Comparison of ENCODE assay signal across 9 mouse cellular contexts in genomic region chr2:64394619-64395294, GRCm38 (mm10).
A peak's percentile ranks its signal among the peaks of the same experiment; 100 is the strongest.
DNase-seq lines count a peak whose midpoint lies in the region; ATAC-seq and TF ChIP-seq lines count a peak whose summit lies in the region.
"Had no signal": no experiment of that assay in that cellular context is flagged by ENCODE, and none has a peak within 500 bp of the region (broad histone marks: within the 10 kb centered on the region; RNA-seq: fewer than 3 reads in every experiment).

No protein-coding gene starts in this region.

- no peaks in the 10 kb centered on the region for H3K9me3 ChIP-seq in hindbrain, embryonic 12.5 days (replicated peaks)
- H3K9me3 ChIP-seq in midbrain, embryonic 15.5 days = no peaks in the 10 kb centered on the region
- H3K9me3 ChIP-seq: heart, embryonic 13.5 days had no signal

- 16% methylated on average over 11 of the region's 11 CpGs for WGBS in hindbrain, embryonic 12.5 days
- 9% methylated on average over 11 of the region's 11 CpGs for WGBS in midbrain, embryonic 15.5 days

- no peaks in the 10 kb centered on the region for H3K36me3 ChIP-seq in hindbrain, embryonic 12.5 days
- no peaks in the 10 kb centered on the region for H3K36me3 ChIP-seq in midbrain, embryonic 15.5 days (replicated peaks)
- H3K36me3 ChIP-seq: heart, embryonic 13.5 days had no signal

- H3K4me3 ChIP-seq in hindbrain, embryonic 12.5 days = no peak overlapping the region
- no peak overlapping the region for H3K4me3 ChIP-seq in midbrain, embryonic 15.5 days
- H3K4me3 ChIP-seq: heart, embryonic 13.5 days had no signal

- H3K27ac ChIP-seq in hindbrain, embryonic 12.5 days = peak overlapping the region; percentile 72
- H3K27ac ChIP-seq in midbrain, embryonic 15.5 days = no peak overlapping the region
- H3K27ac ChIP-seq: heart, embryonic 13.5 days had no signal

- peak; percentile 90 for ATAC-seq in hindbrain, embryonic 12.5 days (ENCODE audit: low FRiP score)
- peak; percentile 86 for ATAC-seq in midbrain, embryonic 15.5 days (replicated peaks)
- no peak for ATAC-seq in granulocyte monocyte progenitor cell, adult 5-6 weeks (replicated peaks; ENCODE audit: poor library complexity, severe bottlenecking)

- no peaks in the 10 kb centered on the region for H3K27me3 ChIP-seq in hindbrain, embryonic 12.5 days
- no peaks in the 10 kb centered on the region for H3K27me3 ChIP-seq in midbrain, embryonic 15.5 days (replicated peaks)
- H3K27me3 ChIP-seq: heart, embryonic 13.5 days had no signal

- peak; percentile 91 for DNase-seq in brain, embryonic 14.5 days (ENCODE audit: low read depth)
- peak; percentile 17 for DNase-seq in embryo, embryonic 11.5 days (ENCODE audit: low read depth, low spot score)
- no peak for DNase-seq in ovary, adult 18-20 months (ENCODE audit: low spot score)
- DNase-seq in cerebellum, postnatal 10 days = no peak
- DNase-seq: cerebellum, adult 11-12 months had no signal

- H3K4me1 ChIP-seq in hindbrain, embryonic 12.5 days = peaks cover 17% of the 10 kb centered on the region
- peaks cover 6% of the 10 kb centered on the region for H3K4me1 ChIP-seq in midbrain, embryonic 15.5 days
- H3K4me1 ChIP-seq: heart, embryonic 13.5 days had no signal

- peak overlapping the region; percentile 17; the same call in 1 of the 2 replicates for H3K4me2 ChIP-seq in hindbrain, embryonic 12.5 days (replicated peaks)
- H3K4me2 ChIP-seq in midbrain, embryonic 15.5 days = no peak overlapping the region
- H3K4me2 ChIP-seq: heart, embryonic 13.5 days had no signal

- TF ChIP-seq POLR2A in brain, embryonic 14.5 days (IDR thresholded peaks at IDR 0.05; ENCODE audit: borderline replicate concordance, extremely low read depth, insufficient read depth, insufficient read length, poor library complexity, severe bottlenecking) = no peak

- TF ChIP-seq CTCF in brain, embryonic 14.5 days (IDR thresholded peaks at IDR 0.05; ENCODE audit: borderline replicate concordance, extremely low read depth, insufficient read depth, insufficient read length) = no peak

- no peak overlapping the region for H3K9ac ChIP-seq in hindbrain, embryonic 12.5 days
- no peak overlapping the region for H3K9ac ChIP-seq in midbrain, embryonic 15.5 days
- H3K9ac ChIP-seq: heart, embryonic 13.5 days had no signal

Comparison
In these comparisons a context has a peak if more than half of its experiments do, and no peak if none do; other contexts are left out.
1. DNase-seq: peak in brain, embryonic 14.5 days (single experiment) and embryo, embryonic 11.5 days (single experiment); none in ovary, adult 18-20 months (single experiment) and cerebellum, postnatal 10 days (0 of 2).